Mouse (Mus musculus): ENCODE results near the gene Grb10. TPM values are rescaled to one million over a fixed set of nuclear protein-coding genes. Genes with fewer than 3 reads are reported as not detected.

The Grb10 gene
- 116 and 124 TPM in 2 replicates for polyA plus RNA-seq (2015; fragmentation: Nextera tagmentation; extraction: Ambion mirVana)

DNA sequence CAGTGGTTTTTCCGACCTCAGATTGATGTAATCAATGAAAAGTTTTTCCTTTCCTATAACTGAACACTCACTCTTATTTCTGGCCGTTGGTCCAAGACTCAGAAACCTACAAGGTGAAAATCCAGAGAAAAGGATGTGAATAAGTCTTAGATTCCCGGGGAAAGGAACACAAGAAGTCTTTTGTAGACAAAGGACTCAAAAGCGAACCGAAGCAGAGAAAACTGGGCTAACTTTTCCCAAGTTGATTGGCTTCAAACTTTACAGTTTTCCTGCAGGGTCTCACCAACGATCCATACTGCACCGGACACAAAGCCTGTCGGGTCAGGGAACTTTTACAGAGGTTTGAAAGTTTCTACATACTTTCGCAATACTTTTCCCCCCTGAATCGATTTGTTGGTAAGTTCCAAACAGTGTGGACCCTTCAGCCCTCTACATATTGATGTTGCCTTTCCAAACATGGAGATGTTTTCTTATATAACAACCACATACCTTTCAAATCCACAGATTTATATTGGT lies at the start of gene Grb10:
Gene Grb10, minus strand, starts transcription at position 214 of the 516 bp plus-strand sequence.
- no peak for ATAC-seq (ENCODE audit: low FRiP score)
- Histone ChIP-seq H3K4me2 (peak within 1 kb of the TSS; percentile 52), H3K9ac (peak within 1 kb of the TSS; percentile 80), H3K27ac (peak within 1 kb of the TSS; percentile 35), H3K4me3 (peak within 1 kb of the TSS; percentile 53), H3K4me1 (replicated peaks) (peaks cover 16% of the 10 kb centered on the region), H3K9me3 (no peaks in the 10 kb centered on the region), H3K27me3 (peaks cover 97% of the 10 kb centered on the region), H3K36me3 (no peaks in the 10 kb centered on the region)
- WGBS, result 23% methylated on average over 10 of the region's 10 CpGs

DNA sequence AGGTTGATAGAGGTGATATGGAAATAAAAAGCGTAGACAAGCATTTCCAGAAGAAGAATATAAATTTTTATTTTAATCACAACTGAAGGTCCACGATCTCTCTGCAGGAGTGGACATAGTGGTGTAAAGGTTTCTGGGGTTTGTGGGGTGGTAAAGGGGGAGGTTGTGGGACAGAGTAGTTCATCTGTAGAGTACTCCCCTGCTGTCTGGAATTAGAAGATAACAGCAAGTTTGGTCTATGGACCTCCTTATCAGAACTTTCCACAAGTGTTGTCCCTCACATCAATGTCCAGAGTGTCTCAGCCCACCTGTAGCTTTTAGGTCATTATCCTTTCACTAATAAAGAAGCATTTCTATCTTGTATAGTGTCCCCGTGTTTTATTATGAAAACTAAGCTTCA lies 43.2 kb upstream of the Grb10 start:
- Histone ChIP-seq H3K9me3 (no peaks in the 10 kb centered on the region), H3K4me1 (replicated peaks) (no peaks in the 10 kb centered on the region), H3K9ac (no peak overlapping the region), H3K4me3 (no peak overlapping the region), H3K27ac (no peak overlapping the region), H3K27me3 (no peaks in the 10 kb centered on the region), H3K4me2 (no peak overlapping the region), H3K36me3 (no peaks in the 10 kb centered on the region)
- no peak for ATAC-seq (ENCODE audit: low FRiP score)
- WGBS, result 92% methylated on average over 3 of the region's 3 CpGs

DNA sequence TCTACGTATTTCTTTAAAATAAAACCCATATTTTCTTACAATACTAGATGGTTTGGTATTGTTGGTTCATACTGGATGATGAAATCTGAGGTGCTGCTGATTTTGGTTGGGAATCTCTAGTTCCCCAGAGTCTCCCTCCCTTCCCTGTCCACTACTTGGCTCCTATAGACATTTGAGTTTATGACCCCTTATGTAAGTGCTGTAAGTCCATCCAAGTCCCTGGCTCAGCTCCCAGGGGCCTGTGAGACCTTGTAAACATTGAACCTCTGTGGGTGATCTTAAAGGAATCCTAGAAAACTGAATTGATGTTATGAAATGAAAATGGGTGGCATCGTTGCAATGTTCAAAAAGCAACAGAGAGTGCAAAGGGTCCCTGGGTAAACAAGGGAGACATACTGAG lies 40.7 kb upstream of the Grb10 start:
- H3K4me1 ChIP-seq (replicated peaks), result no peaks in the 10 kb centered on the region
- ATAC-seq (ENCODE audit: low FRiP score), result no peak
- no peaks in the 10 kb centered on the region for H3K27me3 ChIP-seq
- 85% methylated on average over 2 of the region's 2 CpGs for WGBS
- no peak overlapping the region for H3K4me2 ChIP-seq
- H3K27ac ChIP-seq, result no peak overlapping the region
- no peaks in the 10 kb centered on the region for H3K36me3 ChIP-seq
- H3K9me3 ChIP-seq, result no peaks in the 10 kb centered on the region
- no peak overlapping the region for H3K9ac ChIP-seq
- no peak overlapping the region for H3K4me3 ChIP-seq

DNA sequence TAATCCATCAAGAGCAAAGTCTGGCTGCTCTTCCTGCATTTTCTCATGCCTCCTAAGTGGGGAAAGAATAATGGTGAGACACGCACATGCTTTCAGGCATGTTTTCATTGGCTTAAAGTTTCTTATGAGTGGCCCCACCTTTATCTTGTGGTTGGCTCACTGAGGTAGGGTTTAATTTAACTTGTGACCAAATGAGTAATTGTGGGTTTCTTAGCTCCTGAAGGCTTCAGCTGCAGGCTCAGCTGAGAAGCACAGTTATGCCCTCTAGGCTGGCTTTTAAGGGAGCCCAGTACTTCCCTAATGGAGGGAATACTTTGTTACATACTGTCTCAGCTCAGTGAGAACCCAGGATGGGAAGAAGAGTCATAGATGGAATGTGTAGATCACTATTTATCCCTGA lies 37.0 kb upstream of the Grb10 start:
- Histone ChIP-seq H3K4me3 (no peak overlapping the region), H3K27me3 (no peaks in the 10 kb centered on the region), H3K9ac (no peak overlapping the region), H3K36me3 (no peaks in the 10 kb centered on the region), H3K9me3 (no peaks in the 10 kb centered on the region), H3K4me1 (replicated peaks) (no peaks in the 10 kb centered on the region), H3K4me2 (no peak overlapping the region), H3K27ac (no peak overlapping the region)
- 97% methylated on average over 1 of the region's 1 CpGs for WGBS
- ATAC-seq (ENCODE audit: low FRiP score), result no peak

DNA sequence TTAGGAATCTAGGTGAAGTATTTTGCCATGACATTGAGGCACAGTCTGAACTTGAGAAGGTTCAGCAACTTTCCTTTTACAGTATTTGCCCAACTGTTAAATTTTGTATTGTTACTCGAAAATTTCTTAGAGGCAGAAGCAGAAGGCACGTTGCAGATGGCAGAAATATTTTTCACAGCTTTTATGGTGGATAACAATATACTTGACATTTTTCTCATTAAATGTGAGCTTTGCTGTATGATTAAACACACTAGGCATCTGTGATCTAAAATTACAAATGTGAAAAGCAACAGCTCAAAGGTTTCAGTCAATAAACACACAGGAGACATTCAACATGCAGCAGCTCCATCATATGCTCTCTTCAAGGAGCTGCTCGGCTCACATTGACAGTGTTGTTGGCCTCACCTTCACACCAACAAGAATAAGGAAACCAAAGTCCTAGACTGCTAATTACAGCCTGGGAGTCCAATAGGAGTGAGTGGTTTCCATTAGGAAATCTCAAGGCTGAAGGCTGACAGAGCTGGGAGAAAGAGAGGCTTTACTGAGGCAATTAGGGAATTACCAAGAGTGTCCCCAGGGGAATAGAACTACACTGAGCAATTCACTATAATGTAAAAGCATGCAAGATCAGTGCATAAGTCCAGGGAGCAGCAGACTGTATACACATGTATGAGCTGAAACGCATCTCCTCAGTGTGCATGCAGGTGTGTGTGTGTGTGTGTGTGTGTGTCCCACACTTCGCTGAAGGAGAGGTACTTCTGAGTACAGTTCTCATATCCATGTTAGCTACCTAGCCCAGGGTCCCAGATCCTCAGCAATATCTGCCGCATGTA lies 35.1 kb upstream of the Grb10 start:
- Histone ChIP-seq H3K9me3 (no peaks in the 10 kb centered on the region), H3K4me2 (no peak overlapping the region), H3K27me3 (no peaks in the 10 kb centered on the region), H3K4me3 (no peak overlapping the region), H3K9ac (no peak overlapping the region), H3K27ac (no peak overlapping the region), H3K36me3 (no peaks in the 10 kb centered on the region), H3K4me1 (replicated peaks) (no peaks in the 10 kb centered on the region)
- 0 out of 2 replicates have a peak, but pooled peaks have one; percentile 46 for ATAC-seq (ENCODE audit: low FRiP score)
- WGBS, result 83% methylated on average over 6 of the region's 6 CpGs

DNA sequence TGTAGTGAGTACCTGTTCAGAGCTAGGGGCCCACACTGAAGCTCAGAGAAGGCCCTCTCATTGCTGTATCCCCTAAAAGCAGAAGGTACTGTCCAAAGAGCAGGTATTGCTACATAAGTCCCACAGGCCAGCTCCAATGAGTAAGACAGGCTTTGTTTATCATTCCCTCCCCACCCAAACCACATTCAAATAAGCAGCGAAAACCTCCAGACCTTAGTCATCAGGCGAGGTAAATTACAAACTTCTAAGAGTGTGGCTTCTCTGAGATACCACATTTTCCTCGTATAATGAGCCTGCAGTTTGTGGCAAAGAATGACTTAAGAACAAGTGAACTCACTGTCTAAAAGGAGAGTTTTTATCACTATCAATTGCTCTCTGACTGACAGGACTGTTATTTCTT lies 33.8 kb upstream of the Grb10 start:
- H3K4me3 ChIP-seq, result no peak overlapping the region
- H3K9ac ChIP-seq, result no peak overlapping the region
- H3K36me3 ChIP-seq, result no peaks in the 10 kb centered on the region
- no peaks in the 10 kb centered on the region for H3K9me3 ChIP-seq
- 89% methylated on average over 3 of the region's 3 CpGs for WGBS
- no peaks in the 10 kb centered on the region for H3K4me1 ChIP-seq (replicated peaks)
- H3K27ac ChIP-seq, result no peak overlapping the region
- ATAC-seq (ENCODE audit: low FRiP score), result no peak
- no peaks in the 10 kb centered on the region for H3K27me3 ChIP-seq
- H3K4me2 ChIP-seq, result no peak overlapping the region

DNA sequence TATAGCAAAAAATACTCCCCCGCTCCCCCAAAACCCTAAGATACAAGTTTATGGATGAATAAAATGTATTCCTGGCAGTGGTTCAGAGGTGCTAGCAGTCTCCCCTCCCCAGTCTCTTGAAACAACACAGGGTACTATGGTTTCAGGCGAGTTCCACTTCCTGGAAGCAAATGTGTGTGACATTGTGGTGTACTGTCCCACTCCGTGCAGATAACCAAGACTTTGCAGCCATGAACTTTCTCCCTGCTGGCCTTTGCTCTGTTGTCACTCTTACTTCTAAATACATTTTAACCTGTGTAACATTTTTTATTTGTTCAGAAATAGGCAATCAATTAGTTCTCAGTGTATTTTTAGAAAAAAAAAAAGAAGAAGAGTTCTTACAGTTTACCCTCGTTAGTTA lies 20.5 kb upstream of the Grb10 start:
- 91% methylated on average over 4 of the region's 4 CpGs for WGBS
- Histone ChIP-seq H3K9me3 (no peaks in the 10 kb centered on the region), H3K4me3 (no peak overlapping the region), H3K4me2 (no peak overlapping the region), H3K9ac (no peak overlapping the region), H3K27ac (no peak overlapping the region), H3K27me3 (0 out of 2 replicates have a peak, but pooled peaks cover 7% of the 10 kb centered on the region), H3K36me3 (no peaks in the 10 kb centered on the region), H3K4me1 (replicated peaks) (no peaks in the 10 kb centered on the region)
- no peak for ATAC-seq (ENCODE audit: low FRiP score)

DNA sequence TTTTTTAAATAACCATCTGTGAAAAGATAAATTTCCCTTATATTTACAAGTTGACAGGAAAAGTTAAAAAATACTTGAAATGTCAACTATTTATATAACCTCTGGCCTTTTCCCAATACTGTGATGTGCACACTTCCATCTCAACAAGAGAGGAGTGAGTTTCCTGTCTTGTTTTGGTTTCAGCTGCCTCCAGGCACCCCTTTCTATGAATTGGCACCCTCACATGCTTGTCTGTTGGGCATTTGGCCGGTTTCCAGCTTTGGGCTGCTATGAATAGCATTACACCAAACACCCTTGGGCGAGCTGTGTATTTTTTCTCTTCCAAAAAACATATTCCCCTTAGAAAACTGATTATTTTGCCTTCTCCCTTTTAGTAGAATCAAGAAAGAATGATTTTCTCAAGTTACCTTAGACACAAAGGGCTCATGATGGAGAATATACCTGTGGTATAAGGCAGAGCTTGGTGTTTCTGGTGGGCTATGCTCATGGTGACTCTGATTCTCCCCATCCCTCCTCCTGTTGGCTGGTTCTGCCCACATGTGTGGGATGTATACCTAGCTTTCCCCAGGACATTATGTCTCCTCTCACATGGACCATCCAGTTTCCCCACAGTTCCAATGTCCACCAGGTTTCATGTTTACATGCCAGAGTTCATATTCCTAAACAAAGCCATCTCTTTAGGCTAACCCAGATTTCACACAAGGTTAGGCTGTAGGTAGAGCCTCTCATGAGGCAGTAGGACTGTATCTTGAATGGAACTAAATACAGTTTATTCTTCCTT lies 10.3 kb upstream of the Grb10 start:
- no peak for ATAC-seq (ENCODE audit: low FRiP score)
- H3K4me1 ChIP-seq (replicated peaks), result no peaks in the 10 kb centered on the region
- no peak overlapping the region for H3K9ac ChIP-seq
- no peak overlapping the region for H3K4me2 ChIP-seq
- no peak overlapping the region for H3K27ac ChIP-seq
- H3K4me3 ChIP-seq, result no peak overlapping the region
- H3K36me3 ChIP-seq, result no peaks in the 10 kb centered on the region
- H3K27me3 ChIP-seq, result 0 out of 2 replicates have a peak, but pooled peaks cover 9% of the 10 kb centered on the region
- H3K9me3 ChIP-seq, result no peaks in the 10 kb centered on the region
- WGBS, result 81% methylated on average over 2 of the region's 2 CpGs

DNA sequence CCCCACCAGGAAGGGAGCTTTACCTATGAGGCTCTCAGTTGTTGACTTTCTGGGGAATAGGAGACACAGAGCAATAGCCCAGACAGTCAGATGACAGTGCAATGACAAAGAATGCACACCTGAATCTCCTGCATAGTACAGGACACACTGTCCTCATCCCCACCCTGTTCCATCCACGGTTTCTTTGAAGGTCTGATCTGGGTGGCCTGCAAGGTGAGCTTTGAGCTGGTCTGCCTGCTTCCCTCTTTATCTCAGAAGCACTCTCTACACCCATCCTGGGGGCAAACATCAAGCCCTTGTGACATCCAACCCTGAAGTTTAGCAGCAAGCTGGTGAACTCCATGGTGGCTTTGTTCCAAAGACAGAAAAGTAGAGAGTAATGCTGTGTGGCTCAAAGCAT lies 9.7 kb upstream of the Grb10 start:
- no peaks in the 10 kb centered on the region for H3K9me3 ChIP-seq
- no peaks in the 10 kb centered on the region for H3K36me3 ChIP-seq
- no peak overlapping the region for H3K4me3 ChIP-seq
- peaks cover 15% of the 10 kb centered on the region for H3K27me3 ChIP-seq
- H3K9ac ChIP-seq, result no peak overlapping the region
- no peak overlapping the region for H3K27ac ChIP-seq
- no peaks in the 10 kb centered on the region for H3K4me1 ChIP-seq (replicated peaks)
- WGBS, result 71% methylated on average over 1 of the region's 1 CpGs
- H3K4me2 ChIP-seq, result no peak overlapping the region
- no peak for ATAC-seq (ENCODE audit: low FRiP score)

DNA sequence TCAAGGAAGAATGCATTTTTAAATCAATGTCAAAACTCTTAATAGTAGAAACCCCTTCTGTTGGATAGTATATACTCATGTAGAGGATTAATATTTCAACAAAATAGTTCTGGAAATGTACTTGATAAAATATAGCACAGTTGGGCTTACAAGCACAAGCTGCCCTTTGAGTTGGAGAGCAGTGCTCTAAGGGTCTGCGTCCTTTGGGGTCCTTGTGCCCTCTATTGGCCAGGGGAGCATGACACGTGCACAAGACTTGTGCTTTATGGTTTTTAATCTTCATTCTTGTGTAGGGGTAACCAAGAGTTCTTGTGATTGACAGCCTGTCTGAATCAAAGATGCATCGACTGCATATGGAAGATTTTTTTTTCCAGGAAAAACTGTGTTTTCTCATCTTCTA lies 5.8 kb upstream of the Grb10 start:
- Histone ChIP-seq H3K27ac (no peak overlapping the region), H3K4me1 (replicated peaks) (no peaks in the 10 kb centered on the region), H3K36me3 (no peaks in the 10 kb centered on the region), H3K9me3 (no peaks in the 10 kb centered on the region), H3K4me3 (no peak overlapping the region), H3K27me3 (peaks cover 51% of the 10 kb centered on the region), H3K9ac (no peak overlapping the region), H3K4me2 (no peak overlapping the region)
- WGBS, result 51% methylated on average over 3 of the region's 3 CpGs
- ATAC-seq (ENCODE audit: low FRiP score), result no peak

DNA sequence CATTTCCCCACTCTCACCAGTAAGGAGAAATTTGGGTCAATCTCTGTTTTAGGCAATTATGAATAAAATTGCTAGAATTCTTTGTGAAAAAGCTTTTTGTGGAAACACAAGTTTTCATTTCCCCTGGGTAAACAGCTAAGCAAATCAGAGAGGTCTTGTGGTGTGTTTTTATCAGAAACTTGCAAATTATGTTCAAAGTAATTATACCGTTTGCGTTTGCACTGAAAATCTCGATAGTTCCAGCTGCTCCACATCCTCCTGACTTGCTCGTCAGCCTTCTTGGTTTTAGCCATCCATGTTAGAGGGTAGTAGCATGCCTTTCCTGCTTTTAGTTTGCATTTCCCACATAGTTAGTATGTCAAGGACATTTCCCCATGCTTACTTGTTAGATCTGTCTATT lies 3.3 kb upstream of the Grb10 start:
- peaks cover 75% of the 10 kb centered on the region for H3K27me3 ChIP-seq
- WGBS, result 83% methylated on average over 4 of the region's 4 CpGs

DNA sequence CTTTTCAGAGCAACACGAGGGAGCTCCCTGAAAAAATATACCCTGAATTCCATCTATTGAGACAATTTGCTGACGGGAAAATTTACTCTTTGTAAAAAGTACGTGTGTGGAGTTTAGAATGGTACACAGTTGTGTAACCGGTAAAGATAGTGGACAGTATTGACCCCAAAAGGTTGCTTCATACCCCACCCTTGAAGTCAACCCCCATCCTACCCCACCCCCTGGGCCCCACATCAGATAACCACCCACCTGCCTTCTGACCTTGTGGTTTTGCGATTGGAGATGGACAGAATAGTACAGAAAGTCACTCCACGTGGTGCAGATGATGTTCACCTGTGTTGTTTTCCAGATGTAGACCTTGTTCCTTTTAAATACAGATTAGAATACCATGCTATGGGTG lies 2.9 kb upstream of the Grb10 start:
- Histone ChIP-seq H3K4me3 (no peak overlapping the region), H3K9ac (no peak overlapping the region), H3K4me2 (no peak overlapping the region), H3K9me3 (no peaks in the 10 kb centered on the region), H3K27ac (no peak overlapping the region), H3K4me1 (replicated peaks) (peaks cover 13% of the 10 kb centered on the region), H3K27me3 (peaks cover 79% of the 10 kb centered on the region), H3K36me3 (no peaks in the 10 kb centered on the region)
- no peak for ATAC-seq (ENCODE audit: low FRiP score)
- 82% methylated on average over 6 of the region's 6 CpGs for WGBS

More for the DNA sequence above, 3.3 kb upstream of the Grb10 start:
- Histone ChIP-seq H3K36me3 (no peaks in the 10 kb centered on the region), H3K4me3 (no peak overlapping the region), H3K9ac (no peak overlapping the region), H3K27ac (no peak overlapping the region), H3K4me1 (replicated peaks) (peaks cover 9% of the 10 kb centered on the region), H3K9me3 (no peaks in the 10 kb centered on the region), H3K4me2 (no peak overlapping the region)
- no peak for ATAC-seq (ENCODE audit: low FRiP score)
